Mouse (Mus musculus) heart, postnatal 25 days (tissue): Measurements from ENCODE around the gene Apbb2. TPM values are rescaled to one million over a fixed set of nuclear protein-coding genes. Genes with fewer than 3 reads are reported as not detected.
"Not testable (repeated sequence)": the region's sequence is repeated elsewhere in the genome, so short reads cannot be mapped to it uniquely, and the experiment has no call there.

ENCODE experiments used
- DNase-seq: peaks from one replicate; pipeline ENCODE4 v3.0.0; 2022; ENCODE audit warnings: low spot score
- intact Hi-C: fragments of 180-260 bp; cut with DNase I; formaldehyde crosslinking; loops from one replicate; pipeline ENCODE4 v1.15.1; 2025
- total RNA-seq, 2 experiments: library from RNA; stranded (reverse); gene quantifications; 2 replicates each; pipeline ENCODE4 v1.2.3; 2021

The Apbb2 gene
- total RNA-seq, 2 experiments from 2014 or later: 40.2 to 46.7 TPM

DNA sequence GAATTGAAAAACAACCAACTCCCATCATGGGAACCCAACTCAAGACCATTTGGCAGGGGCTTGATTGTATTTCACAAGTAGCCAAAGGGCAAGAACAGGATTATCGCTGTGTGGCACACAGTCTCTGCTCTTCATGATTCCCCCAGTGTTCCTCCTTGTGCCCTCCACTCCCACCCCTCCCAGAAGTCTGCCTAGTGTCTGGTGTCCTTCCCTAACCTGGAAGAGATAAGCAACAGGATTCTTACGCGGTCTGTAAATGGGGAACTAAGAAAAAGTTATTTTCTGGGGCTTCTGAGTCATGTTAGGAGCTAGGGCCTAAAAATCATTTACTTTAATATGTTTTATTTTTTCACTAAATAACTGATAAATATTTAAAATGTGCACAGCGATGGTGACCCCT, 323.6 kb downstream of the Apbb2 start:
- DNase-seq: no peak
- intact Hi-C loops: no loop called here

DNA sequence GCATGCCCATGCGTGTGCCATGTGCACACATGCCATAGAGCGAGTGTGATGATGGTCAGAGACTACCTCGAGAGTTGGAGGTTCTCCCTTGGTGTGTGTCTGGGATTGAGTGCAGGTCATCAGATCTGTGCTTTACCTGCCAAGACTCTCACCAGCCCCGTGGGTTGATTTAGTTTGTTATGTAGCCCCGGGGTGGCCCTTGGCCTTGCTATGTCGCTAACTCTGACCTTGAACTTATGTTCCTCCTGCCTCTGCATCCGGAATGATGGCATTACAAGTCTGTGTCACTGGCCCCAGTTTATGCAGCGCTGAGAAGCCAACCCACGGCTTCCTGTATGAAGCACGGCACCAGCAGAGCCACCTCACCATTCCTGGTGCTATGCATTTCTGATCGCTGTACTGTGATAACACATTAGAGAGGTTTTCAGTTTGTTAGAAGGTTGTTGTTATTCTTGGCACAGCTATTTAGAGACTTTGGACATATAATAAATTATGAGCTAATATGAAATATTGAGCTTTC, 324.4 kb downstream of the Apbb2 start:
- intact Hi-C loops: no loop called here
- no peak for DNase-seq

DNA sequence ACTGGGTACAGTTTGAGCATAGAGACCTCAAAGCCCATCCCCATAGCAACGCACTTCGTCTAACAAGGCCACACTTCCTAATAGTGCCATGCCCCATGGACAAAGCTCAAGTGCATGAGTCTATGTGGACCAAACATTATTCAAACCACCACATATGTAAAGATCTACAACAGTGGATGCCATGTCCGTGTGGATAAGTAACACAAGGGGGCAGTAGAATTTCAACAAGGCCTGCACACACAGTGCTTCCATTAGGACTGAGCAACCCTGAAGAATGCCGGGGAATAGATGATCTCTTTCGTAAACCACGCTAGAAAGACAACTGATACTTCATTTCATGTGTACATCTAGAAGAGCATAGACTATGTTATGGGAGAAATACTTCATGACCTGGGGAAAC, 337.8 kb downstream of the Apbb2 start:
- intact Hi-C loops: loop anchor here (5.0 kb wide), 1 partner anchor 87 kb away; no protein-coding TSS in a partner anchor
- DNase-seq: no peak

DNA sequence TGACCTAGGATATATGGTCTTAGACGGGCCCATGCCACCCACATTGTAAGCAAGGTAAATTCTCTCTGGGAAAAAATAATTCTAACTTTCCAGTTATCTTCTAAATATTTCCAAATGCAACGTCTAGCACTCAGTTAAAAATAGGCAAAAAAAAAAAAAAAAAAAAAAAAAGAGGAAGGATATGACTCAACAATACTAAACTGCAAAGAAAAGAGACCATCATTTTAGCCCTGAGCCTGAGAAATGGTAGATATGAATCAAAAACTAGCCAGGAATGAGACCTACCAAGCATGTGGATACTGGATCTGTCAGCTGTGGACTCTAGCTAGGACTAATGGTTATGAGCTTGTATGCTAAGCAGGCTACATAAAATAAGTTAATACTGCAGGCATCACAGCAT, 338.9 kb downstream of the Apbb2 start:
- intact Hi-C loops: loop anchor here (5.0 kb wide), 1 partner anchor 88 kb away; no protein-coding TSS in a partner anchor
- DNase-seq: no peak

DNA sequence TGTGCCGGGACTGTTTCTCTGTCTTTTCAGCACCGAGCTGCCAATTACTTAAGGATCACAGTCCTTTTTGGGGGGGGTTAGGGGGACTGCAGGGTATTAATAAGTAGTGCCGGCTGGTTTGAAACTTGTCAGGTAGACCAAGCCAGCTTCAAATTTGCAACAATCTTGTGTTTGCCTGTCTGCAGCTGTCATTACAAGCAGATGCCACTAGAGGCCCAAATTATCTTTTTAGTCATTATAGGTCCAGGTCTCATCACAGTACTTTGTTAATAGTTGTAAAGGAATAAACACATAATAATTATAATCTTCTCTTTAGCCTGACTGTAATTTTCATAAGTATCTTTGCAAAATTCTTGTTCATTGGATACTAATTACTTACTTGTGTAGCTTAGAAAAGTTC, 344.2 kb downstream of the Apbb2 start:
- no peak for DNase-seq
- intact Hi-C loops: no loop called here

DNA sequence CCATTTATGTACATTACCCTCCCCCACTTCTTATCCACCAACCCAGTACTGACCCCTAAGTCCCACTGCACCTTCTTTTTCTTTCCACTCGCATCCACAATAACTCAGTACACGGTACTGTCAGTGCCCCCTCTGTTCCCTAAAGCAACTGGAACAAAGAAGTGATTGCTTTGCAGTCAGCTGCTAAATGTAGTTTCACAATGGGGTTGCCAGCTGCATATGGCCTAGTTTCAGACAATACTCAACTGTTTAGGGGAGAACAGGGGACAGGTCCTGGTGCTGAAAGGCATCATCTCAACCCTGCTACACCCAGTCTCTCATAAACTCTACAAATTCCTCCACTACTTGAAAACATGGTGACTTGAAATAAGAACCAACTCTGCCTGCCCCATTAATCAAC, 347.4 kb downstream of the Apbb2 start:
- intact Hi-C loops: no loop called here
- no peak for DNase-seq

DNA sequence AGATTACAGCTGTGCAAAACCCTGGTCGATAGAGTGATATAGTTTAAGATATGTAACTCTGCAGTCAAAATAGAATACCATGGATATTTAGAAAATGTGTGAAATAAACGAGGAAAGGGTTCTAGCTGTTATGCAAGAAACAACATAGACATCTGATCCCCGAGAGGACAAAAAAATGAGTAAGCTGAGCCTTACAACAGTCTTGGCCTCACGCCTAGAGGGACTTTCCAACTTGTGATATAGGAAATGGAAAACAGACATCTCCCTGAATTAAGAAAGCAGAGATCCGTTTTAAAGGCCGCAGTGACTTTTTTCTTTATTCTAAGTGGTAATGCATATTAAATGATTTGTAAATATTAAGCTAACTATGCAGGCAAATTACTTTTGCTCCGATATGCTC, 349.0 kb downstream of the Apbb2 start:
- DNase-seq: no peak

DNA sequence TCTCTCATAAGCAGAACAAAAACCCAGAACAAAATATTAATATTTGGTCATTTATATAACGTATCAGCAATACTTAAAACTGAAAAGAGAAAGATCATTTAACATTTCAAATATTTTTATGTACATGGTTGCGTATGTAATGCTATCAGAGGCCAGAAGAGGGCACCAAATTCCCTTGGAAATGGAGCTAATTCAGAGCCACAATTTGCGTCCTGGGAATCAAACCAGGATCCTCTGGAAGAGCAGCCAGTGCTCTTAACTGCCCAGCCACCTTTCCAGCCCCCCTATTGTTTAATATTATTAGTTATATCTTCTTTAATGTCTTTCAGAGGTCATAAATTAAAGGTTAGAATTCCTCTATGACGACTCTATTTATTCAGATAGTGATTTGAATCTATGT, 355.2 kb downstream of the Apbb2 start:
- DNase-seq: no peak
- intact Hi-C loops: loop anchor here (5.0 to 10.0 kb wide), 3 partner anchors 54 to 401 kb away; no protein-coding TSS in a partner anchor

More for the DNA sequence above, 349.0 kb downstream of the Apbb2 start:
- intact Hi-C loops: loop anchor here (10.0 kb wide), 1 partner anchor 395 kb away; no protein-coding TSS in a partner anchor

DNA sequence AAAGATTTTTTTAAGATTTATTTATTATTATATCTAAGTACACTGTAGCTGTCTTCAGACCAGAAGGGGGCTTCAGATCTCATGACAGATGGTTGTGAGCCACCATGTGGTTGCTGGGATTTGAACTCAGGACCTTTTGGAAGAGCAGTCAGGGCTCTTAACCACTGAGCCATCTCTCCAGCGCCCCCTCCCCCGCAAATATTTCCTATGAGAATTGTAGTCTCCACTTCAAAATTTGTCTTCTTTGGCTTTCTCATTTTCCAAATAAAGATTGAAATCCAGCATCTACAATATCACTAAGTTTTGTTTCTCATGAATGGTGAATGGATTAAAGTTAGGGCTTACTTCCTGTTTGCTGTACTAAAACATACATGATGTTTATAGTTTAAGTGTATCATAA, 356.1 kb downstream of the Apbb2 start:
- intact Hi-C loops: loop anchor here (5.0 to 10.0 kb wide), 3 partner anchors 55 to 402 kb away; no protein-coding TSS in a partner anchor

DNA sequence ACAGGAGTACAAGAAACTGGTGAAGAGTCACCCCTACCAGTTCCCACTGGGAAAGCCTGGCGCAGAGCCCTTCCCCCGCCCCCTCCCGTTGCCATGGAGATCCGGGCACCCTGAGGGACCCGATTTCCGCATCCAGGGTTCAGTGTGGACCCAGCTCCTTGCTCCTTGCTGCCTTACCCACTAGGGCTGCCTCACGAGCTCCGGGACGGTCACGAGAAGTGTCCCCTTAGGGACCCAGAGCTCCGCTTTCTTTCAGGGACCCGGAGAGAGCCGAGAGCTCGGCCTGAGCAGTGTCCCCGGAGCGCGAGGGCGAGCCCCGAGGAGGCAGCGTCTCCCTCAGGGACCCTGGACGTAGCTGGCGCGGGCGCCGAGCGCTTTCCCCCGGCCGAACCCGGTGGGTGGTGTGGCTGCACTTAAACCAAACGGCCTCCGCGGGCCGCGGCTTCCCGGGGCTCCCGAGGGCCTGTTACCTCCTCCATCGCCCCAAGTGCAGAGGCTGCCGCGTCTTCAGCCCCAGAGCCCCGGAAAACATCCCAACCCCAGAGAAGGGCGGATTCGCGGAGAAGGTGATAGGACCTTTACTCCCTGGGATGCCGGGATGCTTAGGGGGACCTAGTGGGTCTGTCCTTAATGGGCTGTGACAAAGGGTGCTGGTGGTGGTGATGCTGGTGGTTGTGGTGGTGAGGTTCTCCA, 358.7 kb downstream of the Apbb2 start, which contains the start of gene Nsun7:
TSS of gene Nsun7 (plus strand) at position 142 of the 693 bp plus-strand sequence.
- peak; percentile 60 for DNase-seq
- intact Hi-C loops: loop anchor here (5.0 to 10.0 kb wide), 3 partner anchors 57 to 405 kb away; no protein-coding TSS in a partner anchor

More for the DNA sequence above, 356.1 kb downstream of the Apbb2 start:
- no peak for DNase-seq

DNA sequence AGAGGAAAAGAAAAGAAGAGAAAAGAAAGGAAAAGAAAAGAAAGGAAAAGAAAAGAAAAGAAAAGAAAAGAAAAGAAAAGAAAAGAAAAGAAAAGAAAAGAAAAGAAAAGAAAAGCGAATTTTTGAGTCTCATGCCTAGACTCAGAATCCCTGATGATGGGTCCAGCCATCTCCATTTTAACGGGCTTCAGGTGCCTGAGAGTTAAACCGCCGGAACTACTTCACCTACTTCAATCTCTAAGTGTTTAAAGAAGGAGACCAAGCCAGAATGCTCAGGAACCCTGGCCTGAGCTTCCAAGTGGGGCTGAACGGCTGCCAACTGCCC, 359.2 kb downstream of the Apbb2 start:
- DNase-seq, intact Hi-C loops: not testable (repeated sequence)

DNA sequence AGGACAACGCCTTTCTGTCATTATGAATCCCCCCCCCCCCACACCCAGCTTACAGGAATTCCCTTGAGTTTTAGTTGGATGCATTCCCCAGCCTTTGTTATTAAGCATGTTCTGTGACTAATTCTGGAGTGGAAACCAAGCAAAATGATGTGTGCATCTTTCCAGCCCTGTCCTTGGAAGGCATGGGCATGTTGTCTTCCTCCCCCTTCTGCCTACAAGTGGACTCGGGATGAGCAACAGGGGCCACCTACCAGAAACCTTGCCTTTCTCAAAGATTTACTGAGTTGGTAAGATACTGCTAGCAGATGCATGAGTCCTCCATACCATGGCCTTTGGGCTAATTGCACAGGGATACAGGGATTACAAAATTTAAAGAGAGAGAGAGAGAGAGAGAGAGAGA, 359.6 kb downstream of the Apbb2 start:
- DNase-seq: no peak
- intact Hi-C loops: no loop called here

DNA sequence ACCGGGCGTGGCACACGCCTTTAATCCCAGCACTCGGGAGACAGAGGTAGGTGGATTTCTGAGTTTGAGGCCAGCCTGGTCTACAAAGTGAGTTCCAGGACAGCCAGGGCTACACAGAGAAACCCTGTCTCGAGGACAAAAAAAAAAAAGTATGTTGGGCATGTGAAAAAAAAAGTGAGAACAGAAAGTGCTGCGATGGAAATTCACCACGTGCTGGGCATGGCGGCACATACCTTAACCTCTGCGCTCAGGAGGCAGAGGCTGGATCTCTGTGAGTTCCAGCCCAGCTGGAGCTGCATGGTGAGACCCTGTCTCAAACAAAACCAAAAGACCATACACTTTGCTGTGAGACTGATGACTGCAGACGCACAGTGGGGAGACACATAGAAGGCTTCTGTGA, 363.5 kb downstream of the Apbb2 start:
- intact Hi-C loops: no loop called here
- no peak for DNase-seq

DNA sequence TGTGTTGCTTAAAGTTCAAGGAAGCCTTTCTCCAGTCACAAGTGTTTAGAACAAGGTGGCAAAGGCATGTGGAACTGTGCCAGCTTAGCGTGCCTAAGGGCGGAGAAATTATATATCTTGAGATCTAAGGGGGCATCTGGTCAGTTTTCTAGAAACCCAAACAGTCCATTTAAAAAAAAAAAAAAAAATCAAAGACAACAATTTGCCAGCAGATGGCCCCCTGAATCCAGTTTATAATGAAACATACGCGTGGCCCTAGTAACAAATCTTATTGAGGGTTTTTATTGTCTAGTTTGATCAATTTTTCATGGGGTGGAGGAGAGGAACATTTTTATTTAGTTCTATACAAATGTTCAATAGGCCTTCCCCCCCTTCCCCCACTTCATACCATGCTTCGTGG, 365.4 kb downstream of the Apbb2 start:
- no peak for DNase-seq
- intact Hi-C loops: no loop called here

Other genes with a start within 250 kb of the Apbb2 start
- 1 to 10 TPM; 7.4 to 8.2 TPM for gene Uchl1, start 57.3 kb upstream of the Apbb2 start, total RNA-seq
- 100 to 1,000 TPM; 210 to 274 TPM for gene Limch1, start 127.0 kb upstream of the Apbb2 start, total RNA-seq